Mouse (Mus musculus): ENCODE measurements around the gene Bcl7a. TPM values are rescaled to one million over a fixed set of nuclear protein-coding genes. Genes with fewer than 3 reads are reported as not detected.

Bcl7a gene
- polyA plus RNA-seq, 1 experiment from 2014 or later: 40.0 TPM

GRCm38 (mm10) chr5:123310221-123310620 is 33.4 kb upstream of the Bcl7a start:
- no peak overlapping the region for H3K27ac ChIP-seq (replicated peaks)
- H3K4me1 ChIP-seq (replicated peaks): peaks cover 4% of the 10 kb centered on the region; the same call in 1 of the 2 replicates
- no peak for ATAC-seq (ENCODE audit: low FRiP score, low read depth)
- H3K9ac ChIP-seq: no peak overlapping the region
- no peaks in the 10 kb centered on the region for H3K27me3 ChIP-seq
- H3K4me2 ChIP-seq: no peak overlapping the region
- 70% methylated on average over 7 of the region's 7 CpGs for WGBS
- H3K4me3 ChIP-seq: no peak overlapping the region
- no peaks in the 10 kb centered on the region for H3K36me3 ChIP-seq
- H3K9me3 ChIP-seq: no peaks in the 10 kb centered on the region

- Histone ChIP-seq H3K36me3 (no peaks in the 10 kb centered on the region), H3K27me3 (no peaks in the 10 kb centered on the region), H3K4me1 (replicated peaks) (peaks cover 6% of the 10 kb centered on the region), H3K27ac (replicated peaks) (no peak overlapping the region), H3K4me2 (no peak overlapping the region), H3K9ac (no peak overlapping the region), H3K4me3 (no peak overlapping the region), H3K9me3 (no peaks in the 10 kb centered on the region)
- ATAC-seq (ENCODE audit: low FRiP score, low read depth): no peak
- 53% methylated on average over 12 of the region's 12 CpGs for WGBS
These were observed 30.5 kb upstream of the Bcl7a start for GRCm38 (mm10) chr5:123313058-123313630.

GRCm38 (mm10) chr5:123313851-123314380 is 29.7 kb upstream of the Bcl7a start:
- Histone ChIP-seq H3K9ac (no peak overlapping the region), H3K4me3 (no peak overlapping the region), H3K36me3 (no peaks in the 10 kb centered on the region), H3K4me2 (no peak overlapping the region), H3K9me3 (no peaks in the 10 kb centered on the region), H3K27ac (replicated peaks) (no peak overlapping the region), H3K27me3 (no peaks in the 10 kb centered on the region), H3K4me1 (replicated peaks) (peaks cover 6% of the 10 kb centered on the region)
- no peak for ATAC-seq (ENCODE audit: low FRiP score, low read depth)
- WGBS: 56% methylated on average over 11 of the region's 11 CpGs

GRCm38 (mm10) chr5:123315219-123315866 is 28.3 kb upstream of the Bcl7a start:
- Histone ChIP-seq H3K27me3 (no peaks in the 10 kb centered on the region), H3K4me2 (no peak overlapping the region), H3K9me3 (no peaks in the 10 kb centered on the region), H3K36me3 (no peaks in the 10 kb centered on the region), H3K4me1 (replicated peaks) (peaks cover 6% of the 10 kb centered on the region), H3K9ac (no peak overlapping the region), H3K27ac (replicated peaks) (no peak overlapping the region), H3K4me3 (no peak overlapping the region)
- 29% methylated on average over 10 of the region's 10 CpGs for WGBS
- no peak for ATAC-seq (ENCODE audit: low FRiP score, low read depth)

GRCm38 (mm10) chr5:123317992-123318391 is 25.6 kb upstream of the Bcl7a start:
- no peaks in the 10 kb centered on the region for H3K36me3 ChIP-seq
- H3K9ac ChIP-seq: no peak overlapping the region
- no peaks in the 10 kb centered on the region for H3K27me3 ChIP-seq
- H3K4me2 ChIP-seq: peak overlapping the region; percentile 18
- no peak overlapping the region for H3K27ac ChIP-seq (replicated peaks)
- whole genome bisulfite sequencing: 32% methylated on average over 6 of the region's 6 CpGs
- no peak for ATAC-seq (ENCODE audit: low FRiP score, low read depth)
- no peaks in the 10 kb centered on the region for H3K9me3 ChIP-seq
- peaks cover 6% of the 10 kb centered on the region for H3K4me1 ChIP-seq (replicated peaks)
- H3K4me3 ChIP-seq: no peak overlapping the region

- ATAC-seq (ENCODE audit: low FRiP score, low read depth): no peak
- Histone ChIP-seq H3K36me3 (no peaks in the 10 kb centered on the region), H3K4me2 (no peak overlapping the region), H3K27me3 (no peaks in the 10 kb centered on the region), H3K4me1 (replicated peaks) (peaks cover 16% of the 10 kb centered on the region), H3K27ac (replicated peaks) (no peak overlapping the region), H3K9ac (no peak overlapping the region), H3K9me3 (no peaks in the 10 kb centered on the region), H3K4me3 (no peak overlapping the region)
- WGBS: 97% methylated on average over 3 of the region's 3 CpGs
These were observed 23.5 kb upstream of the Bcl7a start for GRCm38 (mm10) chr5:123320136-123320535.

GRCm38 (mm10) chr5:123324242-123324641 is 19.4 kb upstream of the Bcl7a start:
- no peak overlapping the region for H3K27ac ChIP-seq (replicated peaks)
- 6% methylated on average over 15 of the region's 15 CpGs for WGBS

GRCm38 (mm10) chr5:123326006-123326750 is 17.5 kb upstream of the Bcl7a start:
- Histone ChIP-seq H3K4me3 (no peak overlapping the region), H3K27me3 (no peaks in the 10 kb centered on the region), H3K9me3 (no peaks in the 10 kb centered on the region), H3K4me2 (no peak overlapping the region), H3K9ac (no peak overlapping the region), H3K4me1 (replicated peaks) (peaks cover 10% of the 10 kb centered on the region), H3K27ac (replicated peaks) (no peak overlapping the region), H3K36me3 (no peaks in the 10 kb centered on the region)
- 60% methylated on average over 15 of the region's 15 CpGs for WGBS
- no peak for ATAC-seq (ENCODE audit: low FRiP score, low read depth)

More at GRCm38 (mm10) chr5:123324242-123324641, 19.4 kb upstream of the Bcl7a start:
- Histone ChIP-seq H3K27me3 (no peaks in the 10 kb centered on the region), H3K4me3 (no peak overlapping the region), H3K36me3 (no peaks in the 10 kb centered on the region), H3K9me3 (no peaks in the 10 kb centered on the region), H3K4me2 (peak overlapping the region; percentile 34), H3K9ac (no peak overlapping the region; the same call in 1 of the 2 replicates), H3K4me1 (replicated peaks) (peaks cover 10% of the 10 kb centered on the region)
- ATAC-seq (ENCODE audit: low FRiP score, low read depth): no peak

- Histone ChIP-seq H3K27ac (replicated peaks) (no peak overlapping the region), H3K9me3 (no peaks in the 10 kb centered on the region), H3K9ac (no peak overlapping the region), H3K27me3 (no peaks in the 10 kb centered on the region), H3K36me3 (no peaks in the 10 kb centered on the region), H3K4me3 (no peak overlapping the region), H3K4me1 (replicated peaks) (peaks cover 10% of the 10 kb centered on the region), H3K4me2 (no peak overlapping the region)
- ATAC-seq (ENCODE audit: low FRiP score, low read depth): no peak
- 65% methylated on average over 9 of the region's 9 CpGs for WGBS
These were observed 16.9 kb upstream of the Bcl7a start for GRCm38 (mm10) chr5:123326751-123327148.

- Histone ChIP-seq H3K27ac (replicated peaks) (no peak overlapping the region), H3K4me1 (replicated peaks) (peaks cover 10% of the 10 kb centered on the region), H3K9me3 (no peaks in the 10 kb centered on the region), H3K27me3 (no peaks in the 10 kb centered on the region), H3K4me2 (no peak overlapping the region), H3K9ac (no peak overlapping the region), H3K36me3 (no peaks in the 10 kb centered on the region), H3K4me3 (no peak overlapping the region)
- 92% methylated on average over 8 of the region's 8 CpGs for WGBS
- no peak for ATAC-seq (ENCODE audit: low FRiP score, low read depth)
These were observed 15.9 kb upstream of the Bcl7a start for GRCm38 (mm10) chr5:123327686-123328085.

GRCm38 (mm10) chr5:123333566-123333965 is 10.1 kb upstream of the Bcl7a start:
- no peak for ATAC-seq (ENCODE audit: low FRiP score, low read depth)
- WGBS: 87% methylated on average over 6 of the region's 6 CpGs
- H3K27ac ChIP-seq (replicated peaks): no peak overlapping the region

More at GRCm38 (mm10) chr5:123333566-123333965, 10.1 kb upstream of the Bcl7a start:
- Histone ChIP-seq H3K36me3 (no peaks in the 10 kb centered on the region), H3K4me1 (replicated peaks) (no peaks in the 10 kb centered on the region), H3K4me2 (no peak overlapping the region), H3K9me3 (no peaks in the 10 kb centered on the region), H3K27me3 (no peaks in the 10 kb centered on the region), H3K4me3 (no peak overlapping the region), H3K9ac (no peak overlapping the region)

All from hindbrain, embryonic 15.5 days (tissue).